Mouse (Mus musculus): ENCODE results near the gene Klf7. TPM values are rescaled to one million over a fixed set of nuclear protein-coding genes. Genes with fewer than 3 reads are reported as not detected.

Klf7 gene
- polyA plus RNA-seq, 1 experiment: 4.2 TPM

DNA sequence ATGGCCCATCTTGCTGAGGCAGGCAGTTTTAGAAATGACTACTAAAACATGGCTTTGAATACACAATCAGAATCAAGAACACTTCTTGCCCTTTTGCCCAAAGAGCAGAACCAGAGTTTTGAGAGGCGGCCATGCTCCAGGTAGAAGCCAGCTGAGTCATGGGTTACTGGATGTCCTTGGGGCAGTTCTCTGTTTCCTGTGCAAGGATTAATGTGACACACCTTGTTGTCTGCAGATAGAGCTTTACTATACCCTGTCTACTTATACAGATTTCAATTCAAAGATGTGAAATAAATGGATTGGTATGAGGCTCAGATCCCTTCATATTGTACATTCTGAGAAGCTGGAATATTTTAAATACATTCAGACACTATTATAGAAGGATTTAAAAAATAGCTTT lies 40.3 kb downstream of the Klf7 start:
- H3K36me3 ChIP-seq (ENCODE audit: control insufficient read depth, insufficient read depth): peaks cover 20% of the 10 kb centered on the region
- H3K4me3 ChIP-seq (ENCODE audit: insufficient read depth, poor library complexity, severe bottlenecking): no peak overlapping the region
- no peaks in the 10 kb centered on the region for H3K27me3 ChIP-seq (ENCODE audit: control insufficient read depth, insufficient read depth, insufficient read length)
- peaks cover 97% of the 10 kb centered on the region for H3K79me2 ChIP-seq (ENCODE audit: control insufficient read depth, insufficient read depth)
- peaks cover 74% of the 10 kb centered on the region for H3K79me3 ChIP-seq (ENCODE audit: low read depth)
- no peak overlapping the region for H3ac ChIP-seq (ENCODE audit: control insufficient read depth, insufficient read length, low read depth)
- no peak for TF ChIP-seq CTCF (IDR thresholded peaks at IDR 0.05; ENCODE audit: control insufficient read depth, insufficient read depth, insufficient read length)
- no peak for TF ChIP-seq FOSL1 (IDR thresholded peaks at IDR 0.05; ENCODE audit: insufficient read depth, low read length, poor library complexity, severe bottlenecking)
- no peak for TF ChIP-seq CEBPB (IDR thresholded peaks at IDR 0.05; ENCODE audit: low read depth)
- no peak for TF ChIP-seq MYOD1 (IDR thresholded peaks at IDR 0.05; ENCODE audit: control insufficient read depth, insufficient read length, low read depth)
- no peak for TF ChIP-seq USF1 (IDR thresholded peaks at IDR 0.05; ENCODE audit: low read depth)
- no peak for TF ChIP-seq MYOG (IDR thresholded peaks at IDR 0.05; ENCODE audit: control insufficient read depth, extremely low read depth, insufficient read length)
- TF ChIP-seq MAX (IDR thresholded peaks at IDR 0.05): no peak

DNA sequence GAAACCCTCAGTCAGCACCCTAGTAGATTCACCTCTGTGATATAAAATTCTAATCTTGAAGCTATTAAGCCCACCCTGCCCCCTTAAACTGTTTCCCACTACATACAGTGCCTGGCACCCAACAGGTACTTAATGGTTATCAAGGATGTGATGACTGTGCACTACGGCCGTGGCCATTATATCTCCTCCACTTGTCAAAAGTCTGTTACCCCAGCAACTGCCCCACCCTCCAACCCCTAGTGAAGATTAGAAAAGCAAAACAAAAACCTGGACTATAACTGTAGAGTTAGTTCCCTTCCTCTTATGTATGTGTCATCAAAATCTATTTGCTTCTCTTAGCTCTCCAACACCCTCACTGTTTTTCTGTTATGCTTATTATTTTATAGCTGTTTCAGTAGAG lies 40.9 kb downstream of the Klf7 start:
- Histone ChIP-seq H3ac (ENCODE audit: control insufficient read depth, insufficient read length, low read depth) (no peak overlapping the region), H3K27me3 (ENCODE audit: control insufficient read depth, insufficient read depth, insufficient read length) (no peaks in the 10 kb centered on the region), H3K4me3 (ENCODE audit: insufficient read depth, poor library complexity, severe bottlenecking) (no peak overlapping the region), H3K79me3 (ENCODE audit: low read depth) (peaks cover 68% of the 10 kb centered on the region), H3K36me3 (ENCODE audit: control insufficient read depth, insufficient read depth) (peaks cover 19% of the 10 kb centered on the region), H3K79me2 (ENCODE audit: control insufficient read depth, insufficient read depth) (peaks cover 97% of the 10 kb centered on the region)
- TF ChIP-seq CEBPB (IDR thresholded peaks at IDR 0.05; ENCODE audit: low read depth): no peak
- no peak for TF ChIP-seq CTCF (IDR thresholded peaks at IDR 0.05; ENCODE audit: control insufficient read depth, insufficient read depth, insufficient read length)
- TF ChIP-seq FOSL1 (IDR thresholded peaks at IDR 0.05; ENCODE audit: insufficient read depth, low read length, poor library complexity, severe bottlenecking): no peak
- TF ChIP-seq MYOG (IDR thresholded peaks at IDR 0.05; ENCODE audit: control insufficient read depth, extremely low read depth, insufficient read length): no peak

DNA sequence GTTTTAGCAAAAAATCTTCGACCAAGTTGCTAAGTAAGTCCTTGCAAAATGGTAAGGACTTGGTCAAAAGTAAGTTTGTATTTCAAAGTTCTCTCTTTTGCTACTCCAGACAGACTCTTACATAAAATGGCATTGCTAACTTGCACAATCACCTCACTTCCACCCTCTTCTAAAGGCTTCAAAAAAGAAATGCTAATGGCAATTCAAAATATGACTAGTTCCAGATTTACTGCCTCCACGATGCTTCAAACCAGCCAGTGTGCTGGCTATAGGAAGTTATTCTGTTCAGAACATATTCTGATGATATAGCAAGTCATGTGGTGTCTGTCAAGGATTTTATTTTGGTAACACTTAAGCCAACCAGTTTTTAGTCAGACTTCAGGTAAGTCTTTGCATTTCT lies 41.8 kb downstream of the Klf7 start:
- peaks cover 28% of the 10 kb centered on the region for H3K36me3 ChIP-seq (ENCODE audit: control insufficient read depth, insufficient read depth)
- H3K4me3 ChIP-seq (ENCODE audit: insufficient read depth, poor library complexity, severe bottlenecking): no peak overlapping the region
- H3K79me2 ChIP-seq (ENCODE audit: control insufficient read depth, insufficient read depth): peaks cover 97% of the 10 kb centered on the region
- no peak overlapping the region for H3ac ChIP-seq (ENCODE audit: control insufficient read depth, insufficient read length, low read depth)
- no peaks in the 10 kb centered on the region for H3K27me3 ChIP-seq (ENCODE audit: control insufficient read depth, insufficient read depth, insufficient read length)
- no peak for TF ChIP-seq MYOG (IDR thresholded peaks at IDR 0.05; ENCODE audit: control insufficient read depth, extremely low read depth, insufficient read length)
- no peak for TF ChIP-seq MYOD1 (IDR thresholded peaks at IDR 0.05; ENCODE audit: control insufficient read depth, insufficient read length, low read depth)
- TF ChIP-seq CTCF (IDR thresholded peaks at IDR 0.05; ENCODE audit: control insufficient read depth, insufficient read depth, insufficient read length): no peak
- TF ChIP-seq FOSL1 (IDR thresholded peaks at IDR 0.05; ENCODE audit: insufficient read depth, low read length, poor library complexity, severe bottlenecking): no peak
- TF ChIP-seq USF1 (IDR thresholded peaks at IDR 0.05; ENCODE audit: low read depth): no peak
- no peak for TF ChIP-seq MAX (IDR thresholded peaks at IDR 0.05)
- TF ChIP-seq CEBPB (IDR thresholded peaks at IDR 0.05; ENCODE audit: low read depth): no peak
- peaks cover 65% of the 10 kb centered on the region for H3K79me3 ChIP-seq (ENCODE audit: low read depth)

DNA sequence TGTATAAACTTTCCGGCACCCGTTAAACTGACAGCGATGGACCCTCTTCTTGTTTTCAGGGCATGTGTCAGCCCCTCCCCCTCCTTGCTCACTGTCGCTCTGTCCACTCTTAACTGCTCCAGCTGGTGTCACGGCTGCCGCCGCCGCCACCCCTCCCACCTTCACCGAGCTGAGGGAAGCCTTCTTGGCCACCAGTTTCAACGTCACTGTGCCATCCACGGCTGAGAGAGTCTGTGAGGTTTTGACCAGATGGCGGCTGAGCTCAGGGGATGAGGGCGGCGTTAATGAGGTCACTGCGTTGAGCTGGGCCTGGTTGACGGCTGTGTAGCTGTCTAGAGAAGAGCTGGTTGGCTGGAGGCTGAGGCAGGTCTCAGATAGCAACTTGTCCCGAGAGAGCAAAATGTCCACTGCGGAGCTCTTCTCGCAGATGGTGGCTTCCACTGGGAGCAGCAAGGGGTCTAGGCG lies 43.3 kb downstream of the Klf7 start:
- H3ac ChIP-seq (ENCODE audit: control insufficient read depth, insufficient read length, low read depth): no peak overlapping the region
- H3K79me3 ChIP-seq (ENCODE audit: low read depth): peaks cover 61% of the 10 kb centered on the region
- H3K4me3 ChIP-seq (ENCODE audit: insufficient read depth, poor library complexity, severe bottlenecking): no peak overlapping the region
- no peaks in the 10 kb centered on the region for H3K27me3 ChIP-seq (ENCODE audit: control insufficient read depth, insufficient read depth, insufficient read length)
- H3K79me2 ChIP-seq (ENCODE audit: control insufficient read depth, insufficient read depth): peaks cover 97% of the 10 kb centered on the region
- H3K36me3 ChIP-seq (ENCODE audit: control insufficient read depth, insufficient read depth): peaks cover 39% of the 10 kb centered on the region
- TF ChIP-seq CTCF (IDR thresholded peaks at IDR 0.05; ENCODE audit: control insufficient read depth, insufficient read depth, insufficient read length) (no peak), CEBPB (IDR thresholded peaks at IDR 0.05; ENCODE audit: low read depth) (no peak), MYOD1 (IDR thresholded peaks at IDR 0.05; ENCODE audit: control insufficient read depth, insufficient read length, low read depth) (no peak), MYOG (IDR thresholded peaks at IDR 0.05; ENCODE audit: control insufficient read depth, extremely low read depth, insufficient read length) (no peak), MAX (IDR thresholded peaks at IDR 0.05) (no peak), USF1 (IDR thresholded peaks at IDR 0.05; ENCODE audit: low read depth) (no peak), FOSL1 (IDR thresholded peaks at IDR 0.05; ENCODE audit: insufficient read depth, low read length, poor library complexity, severe bottlenecking) (no peak)

DNA sequence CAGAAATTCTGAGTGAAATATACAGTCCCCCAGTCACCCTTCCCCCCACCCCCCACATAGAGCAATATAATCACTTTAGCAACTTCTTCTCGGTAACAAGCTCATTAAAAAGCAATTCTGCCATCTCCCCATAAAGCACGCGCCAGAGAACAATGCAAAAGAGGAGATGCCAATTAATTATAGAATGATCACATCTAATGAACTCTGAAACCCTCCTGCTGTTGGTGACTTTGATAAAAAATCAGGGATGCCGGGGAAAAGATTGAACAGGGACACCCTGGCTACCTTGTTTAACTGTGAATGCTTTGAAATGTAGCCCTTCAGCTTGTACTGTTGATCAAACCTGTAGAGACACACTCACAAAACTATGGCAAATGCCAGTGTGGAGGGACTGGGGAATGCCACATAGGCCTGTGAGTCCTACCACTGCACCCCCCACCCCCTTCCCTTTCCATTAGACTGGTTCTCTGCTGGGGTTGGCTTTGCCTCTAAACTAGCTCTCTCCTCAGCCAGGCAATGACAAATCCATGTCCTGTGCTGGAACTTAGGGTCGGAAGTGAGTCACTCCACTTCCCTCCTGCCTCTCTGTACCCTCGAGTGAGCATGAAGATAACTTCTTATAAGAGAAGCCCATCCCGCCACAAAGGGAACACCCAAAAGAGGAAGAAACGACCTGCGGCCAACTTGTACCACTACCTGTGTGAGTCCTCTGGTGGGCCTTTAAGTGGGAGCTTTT lies 43.9 kb downstream of the Klf7 start:
- TF ChIP-seq MYOG (IDR thresholded peaks at IDR 0.05; ENCODE audit: control insufficient read depth, extremely low read depth, insufficient read length) (no peak), MAX (IDR thresholded peaks at IDR 0.05) (no peak), CEBPB (IDR thresholded peaks at IDR 0.05; ENCODE audit: low read depth) (no peak), CTCF (IDR thresholded peaks at IDR 0.05; ENCODE audit: control insufficient read depth, insufficient read depth, insufficient read length) (no peak), MYOD1 (IDR thresholded peaks at IDR 0.05; ENCODE audit: control insufficient read depth, insufficient read length, low read depth) (no peak), FOSL1 (IDR thresholded peaks at IDR 0.05; ENCODE audit: insufficient read depth, low read length, poor library complexity, severe bottlenecking) (no peak), USF1 (IDR thresholded peaks at IDR 0.05; ENCODE audit: low read depth) (no peak)
- Histone ChIP-seq H3K79me3 (ENCODE audit: low read depth) (peaks cover 58% of the 10 kb centered on the region), H3K36me3 (ENCODE audit: control insufficient read depth, insufficient read depth) (peaks cover 39% of the 10 kb centered on the region), H3ac (ENCODE audit: control insufficient read depth, insufficient read length, low read depth) (no peak overlapping the region), H3K4me3 (ENCODE audit: insufficient read depth, poor library complexity, severe bottlenecking) (no peak overlapping the region), H3K27me3 (ENCODE audit: control insufficient read depth, insufficient read depth, insufficient read length) (no peaks in the 10 kb centered on the region), H3K79me2 (ENCODE audit: control insufficient read depth, insufficient read depth) (peaks cover 95% of the 10 kb centered on the region)

Measured in C2C12 (cell line).